Comparison of ENCODE assay signal across 9 mouse cellular contexts in genomic region chr7:139994676-139995075, GRCm38 (mm10). TPM values are rescaled to one million over a fixed set of nuclear protein-coding genes. Genes with fewer than 3 reads are reported as not detected.
A peak's percentile ranks its signal among the peaks of the same experiment; 100 is the strongest.
DNase-seq lines count a peak whose midpoint lies in the region; ATAC-seq and TF ChIP-seq lines count a peak whose summit lies in the region.
"Had no signal": no experiment of that assay in that cellular context is flagged by ENCODE, and none has a peak within 500 bp of the region (broad histone marks: within the 10 kb centered on the region; RNA-seq: fewer than 3 reads in every experiment).

No protein-coding gene starts in this region.

- no peak overlapping the region for H3K4me2 ChIP-seq in liver, postnatal 0 days (ENCODE audit: low read depth, low read length)
- H3K4me2 ChIP-seq: liver, embryonic 15.5 days had no signal

- no peaks in the 10 kb centered on the region for H3K4me1 ChIP-seq in liver, postnatal 0 days (ENCODE audit: insufficient read depth)

- H3K4me3 ChIP-seq in liver, postnatal 0 days (ENCODE audit: low read depth, low read length): no peak overlapping the region
- H3K4me3 ChIP-seq: liver, embryonic 15.5 days had no signal

- peak; percentile 27; the same call in 1 of the 2 replicates for ATAC-seq in erythroblast, adult 5-6 weeks (replicated peaks; ENCODE audit: low FRiP score, poor library complexity, severe bottlenecking)
- ATAC-seq in liver, postnatal 0 days: 0 out of 2 replicates have a peak, but pooled peaks have one; percentile 38

- H3K9me3 ChIP-seq in liver, postnatal 0 days (ENCODE audit: low read length): no peaks in the 10 kb centered on the region
- H3K9me3 ChIP-seq: liver, embryonic 15.5 days had no signal

- no peaks in the 10 kb centered on the region for H3K27me3 ChIP-seq in liver, postnatal 0 days (ENCODE audit: insufficient read depth, low read length)
- H3K27me3 ChIP-seq: liver, embryonic 15.5 days had no signal

- peak; percentile 80 for TF ChIP-seq CTCF in liver, postnatal 0 days (IDR thresholded peaks at IDR 0.05; ENCODE audit: low read depth)

- no peak for TF ChIP-seq EP300 in liver, postnatal 0 days (IDR thresholded peaks at IDR 0.05; ENCODE audit: low read depth)

- peak; percentile 50 for DNase-seq in gastrocnemius, adult 18-20 months (ENCODE audit: low spot score)
- no peak for DNase-seq in gastrocnemius, postnatal 36 days
- peak; percentile 76 for DNase-seq in CD4-positive helper T cell, adult 2 months (ENCODE audit: low read depth, low spot score)
- peak; percentile 61 to 79 for DNase-seq in adrenal gland, postnatal 36 days
- peak; percentile 75 for DNase-seq in kidney, postnatal 10 days
- DNase-seq in liver, postnatal 0 days: peak; percentile 62
- peak; percentile 60 to 72 for DNase-seq in right cerebral cortex, postnatal 10 days (ENCODE audit: low spot score in 2 of 2)

- H3K36me3 ChIP-seq in liver, postnatal 0 days (replicated peaks; ENCODE audit: insufficient read depth, low read length): peaks cover 36% of the 10 kb centered on the region

- 33% methylated on average over 3 of the region's 3 CpGs for WGBS in liver, postnatal 0 days (ENCODE audit: insufficient replicate concordance)

- intact Hi-C loops in gastrocnemius, postnatal 36 days (cut with DNase I): loop anchor here (2.0 to 5.0 kb wide), 3 partner anchors 26 to 87 kb away; no protein-coding TSS in a partner anchor

- H3K27ac ChIP-seq in liver, postnatal 0 days (ENCODE audit: low read depth): no peak overlapping the region
- H3K27ac ChIP-seq: liver, embryonic 15.5 days had no signal

- H3K9ac ChIP-seq in liver, postnatal 0 days (replicated peaks): no peak overlapping the region
- H3K9ac ChIP-seq: liver, embryonic 15.5 days had no signal

RNA-seq across cellular contexts. Expression of gene Adam8, which starts 2.3 kb away (rescaled TPM):
- total RNA-seq in gastrocnemius, adult 18-20 months (2021): under 1 TPM; 0.30 to 0.47 TPM
- under 1 TPM; 0.74 to 0.89 TPM for total RNA-seq in gastrocnemius, postnatal 36 days (2021)
- total RNA-seq in adrenal gland, postnatal 36 days (2021): 1 to 10 TPM in 1 of 2 experiments, under 1 TPM in 1; 0.69 to 4.6 TPM
- 6.9 and 8.3 TPM in 2 replicates for total RNA-seq in erythroblast, adult 5-6 weeks (2015; ENCODE audit: low replicate concordance)
- 7.3 and 7.8 TPM in 2 replicates for total RNA-seq in erythroblast, adult 5-6 weeks (2017; ENCODE audit: low replicate concordance)
- 1.2 and 1.8 TPM in 2 replicates for polyA plus RNA-seq in liver, postnatal 0 days (2015; fragmentation: Nextera tagmentation; extraction: Ambion mirVana)

RNA-seq across cellular contexts. Expression of gene 6430531B16Rik, which starts 16.1 kb away (rescaled TPM):
- not detected for total RNA-seq in gastrocnemius, adult 18-20 months (2021)
- total RNA-seq in gastrocnemius, postnatal 36 days (2021): not detected
- not detected for total RNA-seq in adrenal gland, postnatal 36 days (2021)
- total RNA-seq in erythroblast, adult 5-6 weeks (2015; ENCODE audit: low replicate concordance): not detected in 2 replicates
- total RNA-seq in erythroblast, adult 5-6 weeks (2017; ENCODE audit: low replicate concordance): 2.0 TPM in 1 of 2 replicates, not detected in the other
- not detected in 2 replicates for polyA plus RNA-seq in liver, postnatal 0 days (2015; fragmentation: Nextera tagmentation; extraction: Ambion mirVana)
- polyA plus RNA-seq: liver, embryonic 15.5 days had no signal

RNA-seq across cellular contexts. Expression of gene Zfp511, which starts 41.5 kb away (rescaled TPM):
- total RNA-seq in gastrocnemius, adult 18-20 months (2021): 1 to 10 TPM; 8.3 to 8.6 TPM
- 1 to 10 TPM; 7.7 to 8.2 TPM for total RNA-seq in gastrocnemius, postnatal 36 days (2021)
- 10 to 100 TPM; 19.2 to 22.8 TPM for total RNA-seq in adrenal gland, postnatal 36 days (2021)
- 11.5 and 12.5 TPM in 2 replicates for total RNA-seq in erythroblast, adult 5-6 weeks (2015; ENCODE audit: low replicate concordance)
- total RNA-seq in erythroblast, adult 5-6 weeks (2017; ENCODE audit: low replicate concordance): 5.8 and 6.6 TPM in 2 replicates
- polyA plus RNA-seq in liver, postnatal 0 days (2015; fragmentation: Nextera tagmentation; extraction: Ambion mirVana): 10.5 and 10.7 TPM in 2 replicates

RNA-seq across cellular contexts. Expression of gene Tubgcp2, which starts 41.8 kb away (rescaled TPM):
- total RNA-seq in gastrocnemius, adult 18-20 months (2021): 10 to 100 TPM; 23.2 to 23.6 TPM
- 10 to 100 TPM; 16.8 to 19.2 TPM for total RNA-seq in gastrocnemius, postnatal 36 days (2021)
- 10 to 100 TPM; 24.4 to 26.0 TPM for total RNA-seq in adrenal gland, postnatal 36 days (2021)
- 9.4 and 14.6 TPM in 2 replicates for total RNA-seq in erythroblast, adult 5-6 weeks (2015; ENCODE audit: low replicate concordance)
- total RNA-seq in erythroblast, adult 5-6 weeks (2017; ENCODE audit: low replicate concordance): 8.3 and 9.6 TPM in 2 replicates
- 14.2 and 16.0 TPM in 2 replicates for polyA plus RNA-seq in liver, postnatal 0 days (2015; fragmentation: Nextera tagmentation; extraction: Ambion mirVana)

RNA-seq across cellular contexts. Expression of gene Utf1, which starts 51.1 kb away (rescaled TPM):
- not detected for total RNA-seq in gastrocnemius, adult 18-20 months (2021)
- total RNA-seq in gastrocnemius, postnatal 36 days (2021): not detected
- total RNA-seq in adrenal gland, postnatal 36 days (2021): not detected
- total RNA-seq in erythroblast, adult 5-6 weeks (2015; ENCODE audit: low replicate concordance): not detected in 2 replicates
- not detected in 2 replicates for total RNA-seq in erythroblast, adult 5-6 weeks (2017; ENCODE audit: low replicate concordance)
- polyA plus RNA-seq in liver, postnatal 0 days (2015; fragmentation: Nextera tagmentation; extraction: Ambion mirVana): not detected in 2 replicates
- polyA plus RNA-seq: liver, embryonic 15.5 days had no signal

Comparison
In these comparisons a context has a peak if more than half of its experiments do, and no peak if none do; other contexts are left out.
1. DNase-seq: peak in gastrocnemius, adult 18-20 months (single experiment), CD4-positive helper T cell, adult 2 months (single experiment), adrenal gland, postnatal 36 days (2 of 2), kidney, postnatal 10 days (single experiment), liver, postnatal 0 days (single experiment) and right cerebral cortex, postnatal 10 days (2 of 2); none in gastrocnemius, postnatal 36 days (0 of 2).